Mouse (Mus musculus) bone marrow, adult 2 months (tissue): ENCODE data around the gene Cdhr3.

Experiments used
- CTCF ChIP-seq: fragments of 200-500 bp; IDR thresholded peaks from 2 replicates; pipeline ENCODE4 v1.5.1; 2011; ENCODE audit warnings: low read length, control low read depth; ENCODE audit not compliant: control insufficient read depth, insufficient read depth
- POLR2A ChIP-seq: fragments of 200-500 bp; IDR thresholded peaks from 2 replicates; pipeline ENCODE4 v1.6.1; 2011; ENCODE audit warnings: low read depth, mild to moderate bottlenecking, control low read depth, low read length, borderline replicate concordance; ENCODE audit not compliant: control insufficient read depth

GRCm38 (mm10) chr12:33034343-33035088, 58.2 kb downstream of the Cdhr3 start:
- TF ChIP-seq POLR2A, result no peak
- no peak for TF ChIP-seq CTCF
